Mouse (Mus musculus): ENCODE results near the gene Wnt2. TPM values are rescaled to one million over a fixed set of nuclear protein-coding genes. Genes with fewer than 3 reads are reported as not detected.
A peak's percentile ranks its signal among the peaks of the same experiment; 100 is the strongest.

Wnt2 gene
- under 1 TPM; 0.23 to 0.36 TPM for total RNA-seq (2021)
- long read RNA-seq, experiment 1 = 0 reads
- long read RNA-seq, experiment 2, partial matches to known transcripts = 0 of 1 reads
- long read RNA-seq, experiment 2, other reads (novel, unspliced or antisense) = 0 of 1 reads

DNA sequence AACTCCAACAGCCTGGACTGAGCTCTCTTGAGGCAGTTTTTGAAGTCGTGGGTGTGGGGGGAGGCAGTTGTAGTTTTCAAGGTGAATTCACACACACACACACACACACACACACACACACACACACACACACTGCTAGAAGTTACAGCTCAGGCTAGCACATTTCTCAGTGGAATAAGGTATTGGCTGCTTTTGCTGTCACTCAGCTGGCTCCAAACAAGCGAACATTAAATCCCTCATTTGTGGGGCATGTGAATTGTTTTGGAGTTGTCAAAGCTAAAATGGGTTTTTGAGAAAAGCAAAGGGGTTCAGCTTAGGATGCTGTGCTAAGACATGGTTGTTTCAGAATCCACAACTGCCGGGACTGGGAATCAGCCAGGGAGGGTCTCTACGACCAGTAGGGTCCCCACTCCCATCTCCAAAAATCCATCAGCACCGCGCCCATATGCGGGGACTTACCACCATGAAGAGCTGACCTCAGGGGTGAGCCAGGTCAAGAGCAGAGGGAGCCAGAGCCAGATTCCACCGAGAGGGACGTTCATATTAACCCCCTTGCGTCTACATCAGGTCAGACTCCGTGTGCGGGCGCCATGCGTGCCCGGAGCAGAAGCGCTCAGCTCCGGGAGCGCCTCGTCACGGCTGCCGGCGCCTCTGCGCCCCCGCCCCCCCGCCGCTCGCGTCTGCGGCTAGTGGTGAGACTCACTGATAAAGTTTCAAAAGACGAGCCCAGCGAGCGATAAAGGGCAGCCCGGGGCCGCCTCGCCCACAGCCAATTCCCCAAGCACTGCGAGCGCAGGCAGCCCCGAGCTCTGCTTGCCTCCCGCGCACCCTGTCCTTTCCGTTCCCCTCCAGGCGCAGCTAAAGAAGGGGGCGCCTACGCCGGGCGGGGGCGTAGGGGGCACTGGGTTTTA, at the start of gene Wnt2:
TSS of gene Wnt2 (minus strand) at position 840 of the 911 bp plus-strand sequence.
- no peak for DNase-seq (ENCODE audit: low spot score)

DNA sequence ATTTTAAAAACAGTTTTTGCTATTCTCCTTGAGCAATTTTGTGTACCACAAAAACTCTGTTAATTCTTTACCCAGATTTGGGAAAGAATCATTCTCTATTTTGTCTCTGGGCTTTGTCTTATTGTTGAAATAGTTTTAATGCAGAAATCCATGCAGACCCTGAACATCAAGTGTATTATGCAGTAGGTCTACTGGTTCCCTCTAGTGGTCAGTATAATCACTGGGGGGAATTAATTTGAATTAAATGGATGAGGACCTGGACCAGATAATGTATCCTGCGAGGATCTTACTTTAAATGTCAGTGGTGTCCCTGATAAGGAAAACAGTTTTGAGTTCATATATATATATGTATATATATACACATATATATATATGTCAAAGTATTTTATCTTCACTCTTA, 48.2 kb upstream of the Wnt2 start:
- no peak for DNase-seq (ENCODE audit: low spot score)

DNA sequence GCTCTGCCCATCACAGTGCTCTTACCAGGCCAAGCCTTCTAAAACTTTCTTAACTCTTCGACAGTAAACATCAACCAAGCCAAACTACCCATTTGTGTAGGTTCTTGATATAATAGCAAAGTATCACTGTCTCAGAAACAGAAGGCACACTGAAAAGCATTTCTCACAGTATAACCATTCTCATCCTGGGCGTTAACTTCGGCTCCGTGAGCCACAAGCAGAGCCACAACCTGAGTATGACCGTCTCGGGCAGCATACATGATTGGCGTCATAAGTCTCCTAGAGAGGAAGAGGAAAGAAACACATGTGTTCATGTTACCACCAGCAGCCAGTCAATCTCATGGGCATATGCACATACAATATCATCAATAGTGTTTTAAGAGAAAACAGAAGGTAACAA, 46.6 kb upstream of the Wnt2 start:
- DNase-seq (ENCODE audit: low spot score) = no peak

DNA sequence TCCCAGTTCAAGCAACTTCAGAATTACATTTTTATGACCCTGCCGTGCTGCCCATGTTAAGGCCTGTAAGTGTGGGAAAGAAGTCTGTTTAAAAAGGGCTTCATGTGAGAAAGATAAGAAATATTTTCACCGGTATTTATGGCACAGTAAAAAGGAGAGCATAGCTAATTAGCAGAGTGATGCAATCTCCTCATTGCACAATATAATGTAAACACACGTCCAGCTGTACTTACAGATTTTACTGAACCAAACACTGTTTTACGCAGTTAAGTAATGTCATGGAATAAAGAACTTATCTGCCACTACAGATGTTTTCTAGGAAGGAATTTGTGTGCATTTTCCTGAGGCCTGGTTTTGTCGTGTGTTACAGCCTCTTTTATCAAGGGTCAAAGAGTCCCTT, 46.2 kb upstream of the Wnt2 start:
- no peak for DNase-seq (ENCODE audit: low spot score)

DNA sequence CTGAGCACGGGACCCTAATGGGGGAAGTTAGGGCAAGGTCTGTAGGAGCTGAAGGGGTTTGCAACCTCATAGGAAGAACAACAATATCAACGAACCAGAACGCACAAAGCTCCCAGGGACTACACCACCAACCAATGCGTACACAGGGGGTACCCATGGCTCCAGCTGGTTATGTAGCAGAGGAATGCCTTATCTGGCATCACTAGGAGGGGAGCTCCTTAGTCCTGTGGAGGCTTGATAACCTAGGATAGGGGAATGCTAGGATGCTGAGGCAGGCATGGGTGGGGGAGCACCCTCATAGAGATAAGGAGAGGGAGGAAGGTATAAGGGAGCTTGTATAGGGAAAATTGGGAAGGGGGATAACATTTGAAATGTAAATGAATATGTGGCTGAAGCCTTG, 27.5 kb upstream of the Wnt2 start:
- DNase-seq (ENCODE audit: low spot score) = no peak

DNA sequence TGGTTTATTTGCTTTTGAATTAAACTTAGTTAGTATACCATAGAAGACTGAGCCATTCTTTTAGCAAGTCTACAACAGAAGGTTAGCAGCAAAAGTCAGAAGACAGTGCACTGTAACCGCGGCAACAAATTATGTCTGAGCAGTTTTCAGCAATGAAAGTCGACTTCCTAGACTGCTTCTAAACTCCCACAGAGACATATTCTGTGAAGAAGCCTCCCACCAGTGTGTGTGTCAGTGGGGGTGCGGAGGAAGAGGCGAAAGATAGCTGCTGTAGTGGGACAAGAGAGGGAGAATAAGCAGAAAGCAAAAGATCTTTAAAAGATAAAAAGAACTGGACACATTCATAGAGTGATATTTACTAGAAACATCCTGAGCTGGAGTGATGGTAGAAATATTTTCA, 21.3 kb upstream of the Wnt2 start:
- DNase-seq (ENCODE audit: low spot score) = no peak

DNA sequence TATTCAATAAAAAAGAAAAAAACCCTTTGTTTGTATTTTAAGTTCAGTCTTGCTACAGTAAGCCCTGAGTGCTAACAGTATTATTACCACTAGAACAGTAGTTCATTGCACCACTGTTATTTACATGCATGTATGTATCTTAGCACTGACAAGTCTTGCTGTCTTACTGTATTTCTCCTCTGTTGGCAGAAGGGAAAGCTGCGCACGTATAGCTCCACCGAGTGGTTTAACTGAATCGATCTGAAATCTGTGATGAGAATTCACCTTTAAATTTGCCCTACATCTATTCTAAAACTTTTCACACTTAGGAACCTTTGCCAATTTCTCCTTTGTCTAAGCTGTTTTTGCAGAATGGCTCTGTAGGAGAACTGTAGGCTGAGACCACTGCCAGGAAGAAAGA, 13.9 kb upstream of the Wnt2 start:
- DNase-seq (ENCODE audit: low spot score) = no peak

DNA sequence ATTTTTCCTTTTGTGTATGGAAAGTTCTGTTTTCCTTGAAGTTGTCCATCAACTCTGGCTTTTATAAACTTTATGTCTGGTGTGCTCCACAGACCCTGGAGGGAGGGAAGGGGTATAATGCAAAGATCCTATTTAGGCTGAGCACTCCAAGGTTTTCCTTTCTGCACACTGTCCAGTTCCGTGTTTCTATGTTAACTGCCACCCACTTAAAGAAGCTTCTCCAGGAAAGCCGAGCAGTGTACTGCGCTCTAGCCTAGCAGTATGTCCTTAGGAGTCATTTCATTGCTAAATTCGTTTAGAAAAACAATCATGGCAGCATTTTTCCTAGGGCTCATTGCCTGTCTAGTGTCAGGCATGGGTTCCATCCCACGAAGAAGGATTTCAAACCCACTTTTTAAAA, 12.8 kb upstream of the Wnt2 start:
- DNase-seq (ENCODE audit: low spot score) = no peak

DNA sequence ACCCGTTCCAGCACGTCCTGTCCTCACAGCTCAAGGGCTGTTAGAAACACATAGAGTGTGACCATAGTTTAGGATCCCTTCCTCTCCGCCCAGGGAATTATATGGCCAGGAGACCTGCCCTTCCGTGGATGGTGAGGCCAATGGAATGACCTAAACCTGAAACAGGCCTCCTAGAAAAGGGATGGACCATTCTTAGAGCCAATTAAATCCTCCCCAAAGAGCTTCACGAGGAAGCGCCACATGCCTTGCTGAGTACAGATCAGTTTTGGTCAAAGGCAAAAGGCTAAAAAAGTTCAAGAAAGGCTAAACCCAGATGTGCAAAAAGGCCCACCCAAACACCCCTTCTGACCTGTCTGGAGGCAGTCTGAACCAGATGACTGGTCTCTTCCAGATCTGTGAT, 1.9 kb upstream of the Wnt2 start:
- no peak for DNase-seq (ENCODE audit: low spot score)

DNA sequence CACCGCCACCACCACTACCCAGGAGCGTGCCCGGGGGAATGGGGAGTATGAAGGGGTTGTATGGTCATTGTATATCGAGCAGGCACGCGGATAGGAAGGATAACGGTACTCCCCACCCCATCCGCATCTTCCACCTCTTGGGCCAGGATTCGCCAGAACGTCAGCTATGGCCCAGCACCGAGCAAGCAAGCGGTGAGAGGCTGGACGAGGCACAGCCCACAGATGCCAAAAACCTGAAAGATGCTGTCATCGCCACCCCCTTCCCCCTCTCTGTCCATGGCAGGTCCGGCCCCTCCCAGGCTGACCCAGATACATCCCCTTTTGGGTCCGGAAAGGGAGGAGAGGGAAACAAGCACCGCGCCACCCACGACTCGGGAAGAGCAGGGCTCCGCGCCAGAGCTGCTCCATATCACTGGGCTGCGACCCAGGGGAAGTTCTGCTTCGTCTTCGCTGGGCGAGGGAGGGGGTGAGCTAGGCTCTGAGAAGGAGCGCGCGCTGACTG, 1.2 kb upstream of the Wnt2 start:
- peak; percentile 46 for DNase-seq (ENCODE audit: low spot score)

DNA sequence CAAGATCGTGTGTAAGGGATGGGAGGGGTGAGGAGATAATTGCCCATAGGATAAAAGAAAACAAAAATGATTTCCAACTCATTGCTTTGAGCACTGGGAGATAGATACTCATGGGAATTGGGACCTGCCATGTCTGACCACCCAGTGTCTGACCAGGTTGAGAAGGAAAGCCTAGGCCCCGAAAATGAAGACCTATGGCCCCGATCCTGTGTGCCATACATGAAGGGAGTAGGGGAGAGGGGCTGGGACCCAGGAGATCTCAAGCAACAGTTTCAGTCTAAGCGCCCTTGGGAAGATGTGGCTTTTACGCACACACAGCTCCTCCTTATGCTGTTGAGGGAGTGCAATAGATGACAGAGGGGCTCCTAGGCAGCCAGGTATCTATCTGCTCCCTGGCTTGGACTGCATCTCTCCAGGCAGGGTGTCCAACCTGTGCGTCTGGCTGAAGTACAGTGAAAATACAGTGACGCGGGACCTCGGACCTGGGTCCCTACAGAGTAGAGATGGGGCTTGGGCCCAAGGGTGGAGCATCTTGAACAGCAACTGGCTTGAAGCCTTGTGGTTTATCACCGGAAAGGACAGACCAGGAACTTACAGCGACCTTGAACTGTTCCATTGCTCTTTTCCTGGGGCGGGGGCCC, 603 bp upstream of the Wnt2 start:
- DNase-seq (ENCODE audit: low spot score) = no peak

DNA sequence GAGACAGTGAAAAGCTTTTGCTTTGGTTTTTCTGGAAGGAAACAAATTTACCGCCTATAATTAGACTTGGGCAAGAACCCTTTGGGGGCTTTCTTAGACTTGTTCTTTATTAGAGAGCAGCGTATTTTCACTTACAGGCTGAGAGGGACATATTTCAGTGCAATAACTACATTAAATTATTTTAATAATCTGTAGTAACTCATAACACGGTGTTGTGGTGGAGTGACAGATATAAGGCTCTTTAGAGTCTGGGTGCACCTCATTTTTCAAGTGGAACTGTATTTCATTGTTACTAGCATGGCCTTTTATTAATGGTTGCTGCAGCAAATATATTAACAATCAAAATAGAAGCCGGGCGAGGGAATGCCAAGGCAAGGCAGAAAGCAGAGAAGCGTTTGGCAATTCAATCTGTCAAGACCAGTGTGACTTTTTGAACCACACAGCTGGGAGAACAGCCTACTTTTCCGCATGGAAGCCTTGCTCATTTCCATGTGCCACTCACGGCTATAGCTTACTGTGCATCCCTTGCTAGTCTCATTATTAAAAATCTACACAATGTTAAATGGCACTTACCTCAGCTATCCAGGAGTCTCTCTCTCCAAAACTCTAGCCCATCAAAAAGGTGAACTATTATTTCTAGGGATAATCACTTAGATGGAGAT, 6.1 kb downstream of the Wnt2 start:
- DNase-seq (ENCODE audit: low spot score) = no peak

DNA sequence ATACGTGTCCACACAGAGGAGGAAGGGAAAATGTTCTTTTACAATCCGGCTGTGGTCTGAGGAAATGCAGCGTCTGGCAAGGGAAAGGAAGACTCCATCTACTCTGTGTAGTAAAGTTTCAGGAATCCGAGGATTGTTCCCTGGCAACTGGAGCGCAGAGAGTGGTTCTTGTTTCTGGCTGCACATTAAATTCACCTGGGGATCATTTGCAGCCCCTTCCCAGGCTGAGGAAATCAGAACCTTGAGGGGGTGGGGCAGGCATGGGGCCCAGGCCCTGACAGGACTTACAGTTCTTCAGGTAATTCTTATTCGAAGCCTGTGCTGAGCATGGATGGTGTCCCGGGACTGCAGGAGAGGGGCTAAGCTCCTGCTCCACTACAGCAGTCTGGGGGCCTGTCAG, 17.0 kb downstream of the Wnt2 start:
- DNase-seq (ENCODE audit: low spot score) = no peak

DNA sequence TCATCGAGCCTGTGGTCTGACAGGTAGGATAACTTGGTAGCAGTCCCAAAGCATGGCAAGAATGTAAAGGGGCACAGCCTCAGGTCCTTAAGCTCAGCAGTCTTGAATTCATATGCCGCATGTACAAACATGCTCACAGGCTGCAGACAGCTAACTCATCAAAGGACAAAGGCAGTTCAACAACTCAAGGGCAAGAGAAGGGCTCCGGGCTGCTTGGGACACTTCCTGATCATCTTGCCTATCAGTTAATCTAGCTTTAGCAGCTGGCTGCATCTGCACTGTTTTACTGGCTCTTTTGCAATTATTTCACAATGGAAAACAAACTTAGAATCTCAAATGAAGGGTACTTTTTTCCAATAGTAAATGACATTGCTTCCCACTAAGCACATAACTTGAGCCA, 23.0 kb downstream of the Wnt2 start:
- DNase-seq (ENCODE audit: low spot score) = no peak

DNA sequence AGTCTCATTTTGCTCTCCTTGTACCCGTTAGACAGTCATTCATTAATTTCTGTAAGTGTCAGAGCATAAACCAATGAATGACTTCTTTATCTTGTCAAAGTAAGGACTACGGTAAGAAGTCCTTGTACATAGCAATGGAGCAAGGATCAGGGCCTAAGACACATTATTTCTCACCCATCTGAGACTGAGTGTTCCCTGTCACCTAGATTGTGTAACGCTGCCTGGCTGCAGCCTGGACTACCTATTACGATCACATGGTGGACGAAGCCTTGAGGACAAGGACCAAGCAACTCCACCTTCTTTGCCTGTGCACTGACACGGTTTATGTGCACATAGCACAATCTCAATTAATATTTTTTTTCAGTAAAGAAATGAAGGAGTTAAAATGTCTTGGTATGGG, 28.3 kb downstream of the Wnt2 start:
- DNase-seq (ENCODE audit: low spot score) = no peak

DNA sequence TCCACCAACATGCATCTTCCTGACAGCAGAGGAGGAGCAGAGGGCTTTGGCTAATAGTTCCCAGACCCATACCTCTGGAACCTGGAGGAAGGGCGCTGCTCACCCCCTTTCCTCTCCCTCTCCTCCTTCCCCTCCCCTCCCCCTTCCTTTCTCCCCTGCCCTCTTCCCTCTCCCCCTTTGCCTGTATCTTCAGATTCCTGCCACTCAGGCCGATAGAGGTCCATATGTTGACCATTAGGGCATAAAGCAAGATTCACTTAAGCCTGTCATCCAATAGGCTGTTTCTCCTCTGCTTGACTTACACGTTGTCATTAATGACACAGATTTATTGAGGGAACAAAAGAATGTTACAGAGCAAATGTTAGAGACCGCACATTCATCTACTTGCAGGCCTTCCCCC, 31.9 kb downstream of the Wnt2 start:
- no peak for DNase-seq (ENCODE audit: low spot score)

DNA sequence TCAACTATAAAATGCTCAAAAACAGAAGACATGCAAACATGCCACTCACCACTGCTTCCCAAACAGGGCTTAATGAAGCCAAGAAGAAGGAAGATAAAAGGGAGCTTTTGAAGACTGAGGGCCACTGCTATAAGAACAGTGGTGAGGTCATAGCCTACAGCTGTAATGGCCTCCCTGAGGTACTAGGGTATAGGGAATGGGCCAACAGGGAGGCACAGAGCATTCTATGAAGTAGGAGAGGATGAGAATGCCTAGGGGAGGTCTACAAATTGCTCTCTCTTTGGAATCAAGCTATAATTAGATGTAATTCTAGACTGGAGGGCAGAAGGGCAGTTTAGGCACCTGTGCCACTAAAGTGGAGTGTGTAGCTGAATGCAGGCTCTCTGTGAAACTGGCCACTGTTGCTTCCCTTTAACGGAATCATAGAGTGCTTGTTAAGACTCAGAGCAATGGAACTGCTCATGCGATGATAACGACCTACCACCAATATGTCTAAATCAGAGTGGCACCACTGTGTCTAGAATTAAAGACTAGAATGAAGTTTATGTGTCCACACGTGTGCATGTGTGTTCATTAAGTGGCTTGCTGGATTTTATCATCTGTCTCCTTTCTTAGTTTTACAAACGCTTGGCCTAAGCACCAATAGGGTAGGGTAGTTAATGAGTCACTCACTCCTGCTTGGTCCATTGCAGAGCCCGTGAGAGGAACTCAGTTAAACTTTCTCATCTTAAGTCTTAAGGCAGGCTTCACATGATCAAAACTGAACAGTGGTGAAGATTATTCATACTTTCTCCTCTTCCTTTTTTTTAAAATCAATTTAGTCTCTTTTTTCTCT, 35.2 kb downstream of the Wnt2 start:
- no peak for DNase-seq (ENCODE audit: low spot score)

DNA sequence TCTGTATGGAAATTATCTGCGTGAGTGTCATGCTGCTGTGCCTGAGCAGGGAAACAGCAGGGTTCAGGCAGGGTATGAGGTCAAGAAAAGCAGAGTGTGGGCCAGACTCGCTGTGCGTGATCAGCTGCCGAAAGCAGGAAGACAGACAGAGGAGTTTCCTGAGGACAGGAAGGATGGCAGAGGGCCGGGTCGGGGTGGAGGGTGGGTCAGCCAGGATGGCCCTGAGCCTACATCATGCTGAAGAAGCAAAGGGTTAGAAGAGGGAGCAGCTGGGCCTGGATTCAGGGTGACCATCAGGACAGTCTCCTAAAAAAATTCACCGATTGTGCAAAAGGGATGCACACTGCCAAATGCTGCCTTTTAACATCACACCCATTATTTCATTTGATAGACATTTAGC, 38.8 kb downstream of the Wnt2 start:
- DNase-seq (ENCODE audit: low spot score) = no peak

DNA sequence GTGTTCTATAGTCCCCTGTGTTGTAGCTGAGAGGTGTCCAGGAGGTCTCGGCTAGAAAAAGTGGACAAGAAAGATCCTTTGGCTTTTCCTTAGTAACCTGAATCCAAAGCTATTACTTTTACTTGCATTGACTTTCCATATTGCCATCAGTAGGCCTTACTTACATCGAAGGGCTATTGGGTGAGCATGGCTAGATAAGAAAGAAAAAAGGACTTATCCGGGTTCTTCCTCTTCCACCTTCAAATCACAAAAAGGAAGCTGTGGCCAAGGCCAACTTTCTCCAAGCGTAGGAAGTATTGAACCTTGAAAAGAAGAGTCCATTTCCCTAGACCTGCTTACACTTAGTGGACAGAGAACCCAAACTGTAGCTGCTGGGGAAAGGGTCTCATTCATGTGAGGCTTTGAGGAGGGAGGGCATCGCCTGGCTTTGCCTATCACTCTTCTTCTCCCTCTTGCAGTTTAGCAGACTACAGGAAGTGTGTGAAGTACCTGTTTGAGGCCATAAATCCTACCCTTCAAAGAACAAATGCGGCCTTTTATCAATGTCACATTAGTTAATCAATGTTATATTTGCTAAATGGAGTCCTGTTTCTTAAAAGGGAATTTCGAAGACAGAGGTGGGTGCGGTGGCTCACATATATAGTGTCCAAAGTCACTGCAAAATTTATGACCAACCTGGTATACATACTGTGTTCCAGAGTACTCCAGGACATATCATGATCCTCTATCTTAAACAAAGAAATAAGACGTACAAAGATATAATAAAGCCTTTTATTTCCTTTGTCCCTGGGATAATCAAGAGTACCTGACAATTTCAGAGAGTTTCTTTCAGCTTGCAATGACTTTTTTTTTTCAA, 40.0 kb downstream of the Wnt2 start:
- DNase-seq (ENCODE audit: low spot score) = no peak

DNA sequence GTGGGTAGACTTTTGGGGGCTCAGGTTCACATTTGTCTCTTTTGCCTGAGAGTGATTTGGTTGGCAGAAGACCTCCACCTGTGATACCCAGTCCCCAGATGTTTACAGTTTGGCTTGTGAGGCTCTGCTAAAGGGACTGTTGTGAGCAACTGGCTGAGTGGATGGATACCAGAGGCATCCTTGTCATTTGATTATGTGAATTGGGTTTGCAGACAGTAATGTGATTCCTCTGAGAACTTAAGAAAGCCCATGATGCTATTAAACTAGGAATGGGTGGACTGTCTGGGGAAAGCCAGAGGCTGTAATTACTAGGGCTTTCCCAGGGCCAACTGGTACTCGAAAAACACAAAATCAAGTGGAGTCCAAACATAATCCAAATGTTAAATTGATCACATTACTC, 51.0 kb downstream of the Wnt2 start:
- no peak for DNase-seq (ENCODE audit: low spot score)
